Mouse (Mus musculus): Measurements from ENCODE around the gene Stag1.
A peak's percentile ranks its signal among the peaks of the same experiment; 100 is the strongest.

DNA sequence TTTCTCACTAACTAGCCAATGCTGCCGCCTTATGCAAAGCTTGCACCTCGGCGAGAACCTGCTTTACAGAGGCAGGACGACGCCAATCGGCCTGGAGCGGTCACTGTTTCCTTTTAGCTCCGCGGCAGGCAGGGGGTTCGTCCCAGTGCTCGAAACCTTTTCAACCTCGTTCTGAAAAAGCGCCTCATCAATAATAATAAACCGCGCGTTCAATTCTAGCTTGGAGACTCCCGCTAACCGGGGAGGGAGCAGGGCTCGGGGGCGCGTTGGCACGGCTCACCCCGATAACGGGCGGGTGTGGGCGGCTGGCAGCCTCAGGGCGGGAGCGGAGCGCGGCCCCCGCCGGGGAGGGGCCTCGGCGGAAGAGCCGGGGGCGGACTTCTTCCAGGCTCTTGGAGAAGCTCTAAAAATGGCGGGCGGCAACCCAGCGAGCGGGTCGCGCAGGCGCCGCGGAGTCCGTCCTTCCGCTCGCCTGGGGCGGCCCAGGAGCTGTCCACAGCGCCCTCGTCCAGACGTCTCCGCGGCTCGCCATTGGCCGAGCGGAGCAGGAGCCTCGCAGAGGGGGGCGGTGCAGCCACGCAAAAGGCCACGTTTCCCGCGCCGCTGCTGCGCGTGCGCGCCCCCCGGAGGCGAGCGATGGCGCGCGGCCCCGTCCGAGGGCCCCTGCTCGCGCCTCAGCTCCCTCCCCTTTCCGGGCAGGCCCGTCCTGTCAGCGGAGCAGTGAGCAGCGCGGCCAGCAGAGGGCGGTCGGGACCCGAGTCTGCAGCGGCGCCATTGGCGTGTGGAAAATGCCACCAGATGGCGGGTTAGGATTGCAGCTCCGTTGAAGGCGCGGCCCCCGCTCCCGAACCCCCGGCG is 45.5 kb downstream of the Stag1 start:
- TF ChIP-seq GATA1 (IDR thresholded peaks at IDR 0.05; ENCODE audit: borderline replicate concordance, low read length) (no peak), FLI1 (IDR thresholded peaks at IDR 0.05; ENCODE audit: low read length) (0 out of 2 replicates have a peak, but pooled peaks have one; percentile 19)

Measured in megakaryocyte, embryonic 14.5 days (primary cell).